Comparison of ENCODE assay signal across 8 mouse cellular contexts in the genomic region with DNA sequence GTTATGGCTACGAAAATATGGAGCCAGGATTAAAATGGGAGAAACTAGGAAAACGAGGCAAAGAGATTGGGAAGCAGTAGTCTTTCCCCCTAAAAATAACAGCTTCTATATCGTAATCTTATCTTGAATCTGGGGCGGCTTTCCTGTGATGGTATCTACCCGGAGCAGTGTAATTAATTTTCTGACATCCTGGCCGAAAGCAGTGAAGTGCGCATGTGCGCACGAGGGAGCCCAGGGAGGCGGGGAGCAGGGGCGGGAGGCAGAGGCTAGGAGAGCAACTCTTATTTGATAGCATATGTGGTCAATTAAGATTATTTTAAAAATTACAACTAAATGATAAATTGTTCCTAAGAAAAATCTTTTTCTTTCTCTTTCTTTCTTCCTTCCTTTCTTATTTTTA.
DNase-seq lines count a peak whose midpoint lies in the region; ATAC-seq and TF ChIP-seq lines count a peak whose summit lies in the region.

No protein-coding gene starts in this region.

- no peaks in the 10 kb centered on the region for H3K9me3 ChIP-seq in forebrain, embryonic 15.5 days
- no peaks in the 10 kb centered on the region for H3K9me3 ChIP-seq in forebrain, embryonic 12.5 days
- H3K9me3 ChIP-seq in hindbrain, postnatal 0 days (ENCODE audit: low read length): no peaks in the 10 kb centered on the region
- no peaks in the 10 kb centered on the region for H3K9me3 ChIP-seq in heart, embryonic 10.5 days

- peaks cover 15% of the 10 kb centered on the region for H3K4me1 ChIP-seq in forebrain, embryonic 15.5 days
- peaks cover 8% of the 10 kb centered on the region; the same call in 1 of the 2 replicates for H3K4me1 ChIP-seq in forebrain, embryonic 12.5 days
- H3K4me1 ChIP-seq in hindbrain, postnatal 0 days (ENCODE audit: insufficient read depth, low read length): 0 out of 2 replicates have a peak, but pooled peaks cover 1% of the 10 kb centered on the region
- H3K4me1 ChIP-seq in heart, embryonic 10.5 days: no peaks in the 10 kb centered on the region

- H3K4me2 ChIP-seq in forebrain, embryonic 15.5 days (replicated peaks): 0 out of 2 replicates have a peak overlapping the region, but pooled peaks have one; percentile 25
- H3K4me2 ChIP-seq in forebrain, embryonic 12.5 days: no peak overlapping the region
- 0 out of 2 replicates have a peak overlapping the region, but pooled peaks have one; percentile 23 for H3K4me2 ChIP-seq in hindbrain, postnatal 0 days (ENCODE audit: low read depth, low read length)

- TF ChIP-seq CTCF in hindbrain, postnatal 0 days (IDR thresholded peaks at IDR 0.05; ENCODE audit: low read depth): no peak

- 66% methylated on average over 11 of the region's 11 CpGs for WGBS in forebrain, embryonic 15.5 days
- WGBS in forebrain, embryonic 12.5 days: 75% methylated on average over 11 of the region's 11 CpGs
- WGBS in hindbrain, postnatal 0 days: 62% methylated on average over 11 of the region's 11 CpGs
- WGBS in heart, embryonic 10.5 days: 58% methylated on average over 11 of the region's 11 CpGs

- no peak overlapping the region for H3K9ac ChIP-seq in forebrain, embryonic 15.5 days (replicated peaks)
- H3K9ac ChIP-seq in forebrain, embryonic 12.5 days: no peak overlapping the region
- no peak overlapping the region; the same call in 1 of the 2 replicates for H3K9ac ChIP-seq in hindbrain, postnatal 0 days (replicated peaks; ENCODE audit: low read length)

- H3K36me3 ChIP-seq in forebrain, embryonic 15.5 days: no peaks in the 10 kb centered on the region
- H3K36me3 ChIP-seq in forebrain, embryonic 12.5 days (replicated peaks): no peaks in the 10 kb centered on the region
- no peaks in the 10 kb centered on the region for H3K36me3 ChIP-seq in hindbrain, postnatal 0 days (ENCODE audit: insufficient read depth, low read length)
- no peaks in the 10 kb centered on the region for H3K36me3 ChIP-seq in heart, embryonic 10.5 days

- H3K4me3 ChIP-seq in forebrain, embryonic 15.5 days: no peak overlapping the region
- H3K4me3 ChIP-seq in forebrain, embryonic 12.5 days (replicated peaks): no peak overlapping the region
- no peak overlapping the region for H3K4me3 ChIP-seq in hindbrain, postnatal 0 days (ENCODE audit: low read length)
- no peak overlapping the region for H3K4me3 ChIP-seq in heart, embryonic 10.5 days

- H3K27ac ChIP-seq in forebrain, embryonic 15.5 days (replicated peaks): 0 out of 2 replicates have a peak overlapping the region, but pooled peaks have one; percentile 63
- no peak overlapping the region for H3K27ac ChIP-seq in forebrain, embryonic 12.5 days
- H3K27ac ChIP-seq in hindbrain, postnatal 0 days: no peak overlapping the region
- H3K27ac ChIP-seq in heart, embryonic 10.5 days: no peak overlapping the region

- 0 out of 2 replicates have a peak, but pooled peaks have one; percentile 46 for ATAC-seq in forebrain, embryonic 15.5 days (replicated peaks)
- ATAC-seq in forebrain, embryonic 12.5 days (ENCODE audit: low FRiP score): no peak
- no peak for ATAC-seq in hindbrain, postnatal 0 days

- no peaks in the 10 kb centered on the region for H3K27me3 ChIP-seq in forebrain, embryonic 15.5 days
- 0 out of 2 replicates have a peak, but pooled peaks cover 3% of the 10 kb centered on the region for H3K27me3 ChIP-seq in forebrain, embryonic 12.5 days
- no peaks in the 10 kb centered on the region for H3K27me3 ChIP-seq in hindbrain, postnatal 0 days (ENCODE audit: insufficient read depth, low read length)
- peaks cover 3% of the 10 kb centered on the region; the same call in 1 of the 2 replicates for H3K27me3 ChIP-seq in heart, embryonic 10.5 days (ENCODE audit: insufficient read depth, poor library complexity, severe bottlenecking)

- DNase-seq in thymus, postnatal 14 days: peak; percentile 35
- DNase-seq in thymus, postnatal 10 days (ENCODE audit: low spot score in 2 of 2): no peak
- peak; percentile 68 for DNase-seq in hindbrain, postnatal 0 days (ENCODE audit: low spot score)
- peak; percentile 60 for DNase-seq in lung, postnatal 10 days
- peak; percentile 24 for DNase-seq in thymus, postnatal 4 days
- DNase-seq in heart, embryonic 10.5 days (ENCODE audit: low spot score): no peak

Comparison
In these comparisons a context has a peak if more than half of its experiments do, and no peak if none do; other contexts are left out.
1. DNase-seq: peak in thymus, postnatal 14 days (single experiment), hindbrain, postnatal 0 days (single experiment), lung, postnatal 10 days (single experiment) and thymus, postnatal 4 days (single experiment); none in thymus, postnatal 10 days (0 of 2) and heart, embryonic 10.5 days (single experiment).